Mouse (Mus musculus) small intestine, adult 2 months (tissue): ENCODE measurements around the gene Slc11a2.

Experiments used
- CTCF ChIP-seq: fragments of 200-500 bp; IDR thresholded peaks from 2 replicates; pipeline ENCODE4 v1.5.1; 2012; ENCODE audit warnings: low read depth, mild to moderate bottlenecking, control low read depth, inconsistent platforms, low read length, moderate library complexity, mixed read lengths; ENCODE audit not compliant: insufficient replicate concordance, insufficient read length; ENCODE audit errors: extremely low read depth
- POLR2A ChIP-seq: fragments of 200-500 bp; IDR thresholded peaks from 2 replicates; pipeline ENCODE4 v1.6.1; 2012; ENCODE audit warnings: low read depth, mild to moderate bottlenecking, control low read depth, inconsistent platforms, low read length, moderate library complexity

DNA sequence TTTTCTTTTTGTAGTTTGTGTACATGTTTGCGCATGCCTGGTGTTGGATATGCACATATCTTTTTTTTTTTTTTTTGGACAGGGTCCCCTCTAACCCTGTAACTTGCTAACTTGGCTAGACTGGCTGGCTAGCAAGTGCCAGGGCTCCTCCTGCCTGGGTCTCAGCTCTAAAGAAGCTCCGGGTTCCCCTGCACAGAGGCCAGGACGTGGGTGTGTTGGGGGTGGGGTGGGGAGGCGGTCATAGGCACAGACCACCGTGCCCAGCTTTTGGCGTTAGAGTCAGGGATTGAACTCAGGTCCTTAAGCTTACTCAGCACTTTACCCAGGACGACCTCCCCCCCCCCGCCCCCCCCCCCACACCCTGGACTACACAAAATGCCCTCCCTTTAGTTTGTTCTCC lies 42.9 kb upstream of the Slc11a2 start:
- TF ChIP-seq POLR2A, result no peak
- no peak for TF ChIP-seq CTCF
